Mouse (Mus musculus) midbrain, embryonic 13.5 days (tissue): Measurements from ENCODE around the gene Slc26a3. TPM values are rescaled to one million over a fixed set of nuclear protein-coding genes. Genes with fewer than 3 reads are reported as not detected.
"Not testable (repeated sequence)": the region's sequence is repeated elsewhere in the genome, so short reads cannot be mapped to it uniquely, and the experiment has no call there.

ENCODE experiments used
- ATAC-seq: fragments of 200-750 bp; cut with Nextera tagmentation; 2 replicates; pipeline ENCODE4 v1.8.0; 2017; ENCODE audit warnings: mild to moderate bottlenecking, moderate TSS enrichment, moderate library complexity
- H3K27ac ChIP-seq: fragments of 300-500 bp; sonication (generic); 2 replicates; pipeline ENCODE4 v1.5.1; 2015; ENCODE audit warnings: inconsistent platforms, mild to moderate bottlenecking, moderate library complexity
- H3K27me3 ChIP-seq: fragments of 300-500 bp; sonication (generic); 2 replicates; pipeline ENCODE4 v1.6.1; 2015; ENCODE audit warnings: mild to moderate bottlenecking, inconsistent platforms
- H3K36me3 ChIP-seq: fragments of 300-500 bp; sonication (generic); 2 replicates; pipeline ENCODE4 v1.6.1; 2015; ENCODE audit warnings: mild to moderate bottlenecking, inconsistent platforms
- H3K4me1 ChIP-seq: fragments of 300-500 bp; sonication (generic); replicated peaks from 2 replicates; pipeline ENCODE4 v1.6.1; 2015; ENCODE audit warnings: inconsistent platforms
- H3K4me2 ChIP-seq: fragments of 300-500 bp; sonication (generic); replicated peaks from 2 replicates; pipeline ENCODE4 v1.6.1; 2015; ENCODE audit warnings: moderate library complexity, mild to moderate bottlenecking, inconsistent platforms
- H3K4me3 ChIP-seq: fragments of 300-500 bp; sonication (generic); replicated peaks from 2 replicates; pipeline ENCODE4 v1.5.1; 2015; ENCODE audit warnings: mild to moderate bottlenecking, inconsistent platforms
- H3K9ac ChIP-seq: fragments of 300-500 bp; sonication (generic); replicated peaks from 2 replicates; pipeline ENCODE4 v1.6.1; 2015; ENCODE audit warnings: mild to moderate bottlenecking, inconsistent platforms
- H3K9me3 ChIP-seq: fragments of 300-500 bp; sonication (generic); 2 replicates; pipeline ENCODE4 v1.6.1; 2016; ENCODE audit warnings: mild to moderate bottlenecking, inconsistent platforms
- WGBS: fragments of 180-500 bp; shearing (Covaris S2); methylation state at CpG from one replicate; pipeline ENCODE4 v1.1.7; 2015; 5-methylcytosine and 5-hydroxymethylcytosine counted together
- polyA plus RNA-seq: library from polyadenylated mRNA; unstranded; fragments of >200 nt; fragmentation: Nextera tagmentation; extraction: Ambion mirVana; gene quantifications from 2 replicates; pipeline ENCODE4 v1.2.1, GENCODE M21; 2015

Slc26a3 gene
- polyA plus RNA-seq, 1 experiment from 2014 or later, result not detected

GRCm38 (mm10) chr12:31444131-31444546 is 53.5 kb downstream of the Slc26a3 start:
- peaks cover 7% of the 10 kb centered on the region for H3K4me1 ChIP-seq
- under 1% methylated on average over 11 of the region's 11 CpGs for WGBS
- H3K27ac ChIP-seq, result no peak overlapping the region
- ATAC-seq, result peak; percentile 90
- peak overlapping the region; percentile 31 for H3K4me3 ChIP-seq
- no peaks in the 10 kb centered on the region for H3K27me3 ChIP-seq
- H3K9me3 ChIP-seq, result no peaks in the 10 kb centered on the region
- H3K4me2 ChIP-seq, result peak overlapping the region; percentile 60
- H3K36me3 ChIP-seq, result no peaks in the 10 kb centered on the region
- peak overlapping the region; percentile 39; the same call in 1 of the 2 replicates for H3K9ac ChIP-seq

DNA sequence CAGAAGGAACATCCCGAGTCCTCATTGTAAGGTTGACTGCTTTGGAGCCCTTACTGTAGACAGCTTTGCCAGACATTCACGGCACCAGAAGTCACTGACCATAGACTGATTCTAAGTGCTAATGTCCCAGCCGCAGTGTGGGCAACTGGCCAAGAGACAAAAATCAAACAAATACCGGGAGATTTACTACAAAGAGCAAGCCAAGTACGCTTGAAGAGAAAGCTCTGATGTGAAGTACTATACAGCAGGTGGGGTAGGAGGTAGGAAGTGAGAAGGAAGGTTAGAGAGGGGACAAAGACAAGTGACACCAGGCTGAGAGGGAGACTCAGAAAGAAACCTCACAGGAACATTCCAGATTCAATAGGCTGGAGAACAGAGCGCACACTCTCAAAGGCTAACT is 54.2 kb downstream of the Slc26a3 start:
- Histone ChIP-seq H3K4me1 (peaks cover 7% of the 10 kb centered on the region), H3K36me3 (no peaks in the 10 kb centered on the region), H3K27ac (no peak overlapping the region), H3K9me3 (no peaks in the 10 kb centered on the region), H3K4me3 (no peak overlapping the region), H3K27me3 (no peaks in the 10 kb centered on the region), H3K4me2 (no peak overlapping the region), H3K9ac (no peak overlapping the region)
- no peak for ATAC-seq
- 75% methylated on average over 6 of the region's 6 CpGs for WGBS

DNA sequence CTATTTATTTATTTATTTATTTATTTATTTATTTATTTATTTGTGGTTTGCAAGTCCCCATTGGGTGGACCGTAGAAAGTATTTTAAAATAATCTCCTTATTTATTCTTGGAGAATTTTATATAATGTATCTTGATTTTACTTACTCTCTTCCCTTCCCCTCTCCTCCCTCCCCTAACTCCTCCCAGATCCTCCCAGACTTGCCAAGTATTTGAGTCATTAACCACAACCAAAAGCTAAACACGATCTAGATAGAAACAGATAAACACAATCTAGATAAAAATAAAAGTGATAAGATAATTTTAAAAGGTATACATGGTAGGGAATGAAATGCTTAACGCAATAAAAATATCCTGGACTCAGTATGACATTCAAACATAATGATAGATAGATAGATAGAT is 58.7 kb downstream of the Slc26a3 start:
- no peak overlapping the region for H3K4me2 ChIP-seq
- no peaks in the 10 kb centered on the region for H3K9me3 ChIP-seq
- H3K27me3 ChIP-seq, result no peaks in the 10 kb centered on the region
- 97% methylated on average over 3 of the region's 3 CpGs for WGBS
- no peak overlapping the region for H3K27ac ChIP-seq
- H3K9ac ChIP-seq, result no peak overlapping the region
- peaks cover 1% of the 10 kb centered on the region for H3K4me1 ChIP-seq
- no peaks in the 10 kb centered on the region for H3K36me3 ChIP-seq
- no peak overlapping the region for H3K4me3 ChIP-seq
- ATAC-seq, result no peak

GRCm38 (mm10) chr12:31456271-31456670 is 65.6 kb downstream of the Slc26a3 start:
- no peak overlapping the region for H3K4me2 ChIP-seq
- no peaks in the 10 kb centered on the region for H3K4me1 ChIP-seq
- H3K9ac ChIP-seq, result no peak overlapping the region
- H3K27ac ChIP-seq, result no peak overlapping the region
- H3K9me3 ChIP-seq, result no peaks in the 10 kb centered on the region
- no peak overlapping the region for H3K4me3 ChIP-seq
- no peaks in the 10 kb centered on the region for H3K27me3 ChIP-seq
- whole genome bisulfite sequencing, result 88% methylated on average over 9 of the region's 9 CpGs
- ATAC-seq, result no peak
- no peaks in the 10 kb centered on the region for H3K36me3 ChIP-seq

DNA sequence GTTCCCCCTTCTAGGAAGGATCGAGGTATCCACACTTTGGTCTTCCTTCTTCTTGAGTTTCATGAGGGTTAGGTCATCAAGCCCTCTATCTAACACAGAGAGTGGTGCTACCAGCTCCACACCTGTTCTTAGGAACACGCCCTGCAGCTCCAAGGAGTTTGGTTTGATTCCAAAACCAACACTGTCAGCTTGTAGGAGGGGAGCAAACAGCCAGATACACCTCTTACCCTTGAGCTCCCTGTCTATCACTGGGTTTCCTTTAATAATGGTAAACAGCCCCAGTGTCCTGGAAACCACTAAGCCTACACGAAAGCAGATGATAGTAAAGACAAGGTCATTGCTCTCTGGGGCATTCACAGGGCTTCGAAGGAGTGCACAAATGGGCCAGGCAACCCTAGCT is 67.8 kb downstream of the Slc26a3 start:
- Histone ChIP-seq H3K27me3 (no peaks in the 10 kb centered on the region), H3K4me2 (no peak overlapping the region), H3K4me3 (no peak overlapping the region), H3K9ac (no peak overlapping the region), H3K9me3 (no peaks in the 10 kb centered on the region), H3K4me1 (no peaks in the 10 kb centered on the region), H3K27ac (no peak overlapping the region), H3K36me3 (no peaks in the 10 kb centered on the region)
- WGBS, result 66% methylated on average over 4 of the region's 4 CpGs
- no peak for ATAC-seq

GRCm38 (mm10) chr12:31460270-31460669 is 69.6 kb downstream of the Slc26a3 start:
- 50% methylated on average over 3 of the region's 3 CpGs for WGBS
- not testable (repeated sequence) for H3K27me3 ChIP-seq, H3K4me1 ChIP-seq, H3K27ac ChIP-seq, H3K4me3 ChIP-seq, H3K9me3 ChIP-seq, H3K36me3 ChIP-seq, H3K4me2 ChIP-seq, H3K9ac ChIP-seq, ATAC-seq

DNA sequence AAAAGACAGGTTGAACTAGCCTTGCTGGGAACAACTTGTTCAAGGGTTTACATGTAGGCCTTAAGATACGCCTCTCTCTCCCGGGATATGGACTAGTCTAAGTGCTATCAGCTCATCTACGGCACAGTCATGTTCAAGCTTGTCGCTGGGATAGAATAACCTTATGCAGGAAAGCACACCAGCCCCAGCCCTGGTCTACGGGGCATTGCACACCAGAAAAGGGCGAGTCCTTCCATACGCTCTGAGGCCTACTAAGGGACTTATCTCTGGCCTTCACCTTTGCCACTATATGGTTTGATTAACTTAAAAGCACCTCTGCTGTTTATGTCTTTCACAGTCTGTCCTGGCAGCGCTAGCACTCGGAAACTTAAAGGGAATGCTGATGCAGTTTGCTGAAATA is 70.7 kb downstream of the Slc26a3 start:
- H3K4me1 ChIP-seq, result no peaks in the 10 kb centered on the region
- no peak overlapping the region for H3K9ac ChIP-seq
- no peak overlapping the region for H3K4me3 ChIP-seq
- 93% methylated on average over 9 of the region's 9 CpGs for WGBS
- H3K9me3 ChIP-seq, result no peaks in the 10 kb centered on the region
- no peak overlapping the region for H3K27ac ChIP-seq
- ATAC-seq, result no peak
- H3K36me3 ChIP-seq, result no peaks in the 10 kb centered on the region
- H3K27me3 ChIP-seq, result no peaks in the 10 kb centered on the region
- no peak overlapping the region for H3K4me2 ChIP-seq

DNA sequence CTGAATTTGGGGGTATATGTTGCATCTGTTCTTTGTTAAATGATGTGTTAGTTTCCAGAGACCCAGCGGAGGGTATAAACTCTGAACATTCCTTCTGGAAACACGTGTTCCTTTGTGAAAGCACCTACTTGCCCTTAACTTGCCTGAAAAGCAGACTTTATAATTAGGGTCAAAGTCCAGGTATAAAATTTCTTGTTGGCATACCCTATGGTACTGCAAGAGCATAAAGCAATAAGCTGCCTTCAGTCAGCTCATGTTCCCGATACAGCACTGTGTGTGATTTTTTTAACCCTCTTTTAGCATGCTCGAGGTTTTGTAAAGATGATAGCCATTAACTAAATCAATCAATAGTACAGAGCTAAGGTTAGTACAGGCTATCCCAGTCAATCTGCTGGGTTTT is 71.9 kb downstream of the Slc26a3 start:
- ATAC-seq, result no peak
- H3K4me1 ChIP-seq, result no peaks in the 10 kb centered on the region
- no peaks in the 10 kb centered on the region for H3K9me3 ChIP-seq
- no peaks in the 10 kb centered on the region for H3K36me3 ChIP-seq
- H3K4me3 ChIP-seq, result no peak overlapping the region
- no peak overlapping the region for H3K27ac ChIP-seq
- 92% methylated on average over 4 of the region's 4 CpGs for WGBS
- no peaks in the 10 kb centered on the region for H3K27me3 ChIP-seq
- no peak overlapping the region for H3K4me2 ChIP-seq
- H3K9ac ChIP-seq, result no peak overlapping the region

DNA sequence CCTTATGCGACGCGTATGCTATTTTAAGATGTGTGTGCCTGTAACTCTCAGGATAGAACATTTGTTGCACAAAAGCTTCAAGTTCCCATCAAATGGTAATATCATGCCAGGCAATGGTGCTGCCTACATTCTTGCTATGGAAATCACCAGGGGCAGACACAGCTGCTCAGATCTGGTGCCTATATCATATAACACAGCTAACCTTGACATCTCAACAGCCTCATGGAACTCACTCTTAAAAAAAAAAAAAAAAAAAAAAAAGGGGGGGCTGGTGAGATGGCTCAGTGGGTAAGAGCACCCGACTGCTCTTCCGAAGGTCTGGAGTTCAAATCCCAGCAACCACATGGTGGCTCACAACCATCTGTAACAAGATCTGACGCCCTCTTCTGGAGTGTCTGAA is 87.5 kb downstream of the Slc26a3 start:
- H3K4me3 ChIP-seq, ATAC-seq, H3K36me3 ChIP-seq, H3K27ac ChIP-seq, H3K4me1 ChIP-seq, H3K4me2 ChIP-seq, H3K9me3 ChIP-seq, H3K27me3 ChIP-seq, H3K9ac ChIP-seq: not testable (repeated sequence)
- 92% methylated on average over 4 of the region's 6 CpGs for WGBS

DNA sequence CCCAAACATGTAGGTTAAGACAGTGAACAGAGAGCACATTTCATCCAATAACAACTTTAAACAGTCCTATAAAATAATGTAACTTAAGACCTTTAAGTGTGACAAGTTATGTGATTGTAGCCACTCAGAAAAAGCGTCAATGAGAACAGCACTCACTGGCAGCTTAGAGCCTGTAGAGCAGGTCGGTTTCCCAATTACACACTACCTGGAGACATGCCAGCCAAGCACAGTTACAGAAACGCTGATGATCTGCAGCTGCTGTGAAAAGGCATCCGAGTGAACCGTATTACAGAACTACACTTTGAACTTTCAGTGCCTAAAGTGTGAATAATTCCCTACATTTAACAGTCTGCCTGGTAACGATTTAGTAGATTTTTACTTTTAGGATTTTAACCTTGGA is 95.8 kb downstream of the Slc26a3 start:
- Histone ChIP-seq H3K9me3 (no peaks in the 10 kb centered on the region), H3K27me3 (no peaks in the 10 kb centered on the region), H3K4me3 (no peak overlapping the region), H3K4me2 (no peak overlapping the region), H3K9ac (no peak overlapping the region), H3K36me3 (peaks cover 41% of the 10 kb centered on the region), H3K27ac (no peak overlapping the region), H3K4me1 (no peaks in the 10 kb centered on the region)
- ATAC-seq, result no peak
- WGBS, result 91% methylated on average over 6 of the region's 6 CpGs

DNA sequence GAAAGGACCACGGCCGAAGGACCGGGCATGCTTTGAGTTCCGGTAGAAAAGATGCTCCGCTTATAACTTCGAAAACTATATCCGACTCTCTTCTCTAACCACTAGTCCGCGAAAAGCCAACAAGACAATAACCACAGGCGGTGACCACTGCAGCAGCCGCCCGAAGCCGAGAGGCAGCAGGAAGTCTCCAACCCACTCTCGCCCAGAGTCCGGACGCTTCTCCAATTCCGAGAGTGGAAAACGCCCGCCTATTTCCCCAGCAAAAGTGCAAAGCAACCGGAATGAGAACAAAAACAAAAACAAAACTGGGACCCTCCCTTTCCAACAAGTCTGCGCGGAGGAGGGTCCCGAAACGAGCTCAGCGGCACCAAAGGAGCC is 108.3 kb downstream of the Slc26a3 start:
- H3K4me3 ChIP-seq, result peak overlapping the region; percentile 82
- no peak for ATAC-seq
- under 1% methylated on average over 25 of the region's 25 CpGs for WGBS

DNA sequence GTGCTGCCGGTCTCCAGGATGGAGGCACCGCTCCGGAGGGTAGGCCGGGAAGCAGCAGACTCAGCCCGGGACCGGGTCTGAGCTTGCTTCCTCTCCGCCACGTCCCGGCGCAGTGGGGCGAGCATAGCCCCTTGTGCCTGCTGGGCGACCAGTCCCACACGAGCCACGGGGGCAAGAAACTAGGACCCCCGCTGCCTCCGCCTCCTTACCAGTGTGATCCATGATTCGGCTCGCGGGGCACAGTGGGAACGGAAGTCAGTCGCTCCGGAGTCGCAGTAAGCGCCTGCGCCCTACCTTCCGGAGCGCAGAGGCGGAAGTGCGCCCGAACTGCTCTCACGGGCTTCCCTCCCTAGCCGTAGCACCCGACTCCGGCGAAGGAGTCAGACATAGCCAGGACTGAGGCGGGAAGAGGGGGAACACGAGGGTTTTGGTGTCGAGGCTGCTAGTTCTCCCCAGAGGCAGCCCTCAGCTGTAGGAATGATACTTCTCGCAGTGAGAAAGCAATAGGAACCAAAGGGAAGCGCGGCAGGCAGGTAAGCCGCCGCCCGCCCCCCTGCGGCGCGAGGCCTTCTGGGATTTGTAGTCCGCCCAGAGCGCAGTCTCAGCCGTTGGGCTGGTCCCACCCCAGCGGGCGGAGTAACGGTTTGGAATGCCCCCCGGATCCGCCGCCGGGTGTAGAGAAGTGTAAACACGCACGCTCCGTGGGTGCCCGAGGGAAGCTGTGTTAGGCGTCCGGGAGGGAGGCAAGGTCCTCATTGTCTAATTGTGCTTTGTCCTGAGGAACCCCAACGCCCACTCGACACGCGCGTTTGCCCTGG is 108.9 kb downstream of the Slc26a3 start, which contains the start of gene Cbll1:
Gene Cbll1, minus strand, starts transcription at position 303 of the 818 bp plus-strand sequence.
- Histone ChIP-seq H3K36me3 (peaks cover under 1% of the 10 kb centered on the region), H3K27me3 (no peaks in the 10 kb centered on the region), H3K4me1 (peaks cover 22% of the 10 kb centered on the region), H3K9me3 (no peaks in the 10 kb centered on the region), H3K27ac (peak within 1 kb of the TSS; percentile 95), H3K4me2 (peak within 1 kb of the TSS; percentile 75), H3K4me3 (peak within 1 kb of the TSS; percentile 82), H3K9ac (peak within 1 kb of the TSS; percentile 91)
- under 1% methylated on average over 67 of the region's 68 CpGs for WGBS
- ATAC-seq, result peak; percentile 99

More for the DNA sequence above, 108.3 kb downstream of the Slc26a3 start:
- peaks cover 22% of the 10 kb centered on the region for H3K4me1 ChIP-seq
- peak overlapping the region; percentile 75 for H3K4me2 ChIP-seq
- H3K9ac ChIP-seq, result peak overlapping the region; percentile 91
- peak overlapping the region; percentile 95 for H3K27ac ChIP-seq
- H3K9me3 ChIP-seq, result no peaks in the 10 kb centered on the region
- H3K36me3 ChIP-seq, result peaks cover 6% of the 10 kb centered on the region
- H3K27me3 ChIP-seq, result no peaks in the 10 kb centered on the region

- peak overlapping the region; percentile 82 for H3K4me3 ChIP-seq
- no peaks in the 10 kb centered on the region for H3K27me3 ChIP-seq
- peaks cover 22% of the 10 kb centered on the region for H3K4me1 ChIP-seq
- WGBS, result 1% methylated on average over 12 of the region's 12 CpGs
- no peak for ATAC-seq
- H3K27ac ChIP-seq, result peak overlapping the region; percentile 95
- no peaks in the 10 kb centered on the region for H3K36me3 ChIP-seq
- peak overlapping the region; percentile 75 for H3K4me2 ChIP-seq
- H3K9me3 ChIP-seq, result no peaks in the 10 kb centered on the region
- peak overlapping the region; percentile 91 for H3K9ac ChIP-seq
Measured at GRCm38 (mm10) chr12:31500196-31500595, 109.5 kb downstream of the Slc26a3 start.
